Mouse (Mus musculus) spleen, adult 12 weeks (tissue): Measurements from ENCODE around the gene Slc43a2.

Experiments
- DNase-seq: peaks from one replicate; pipeline ENCODE4 v3.0.0; 2022; ENCODE audit warnings: low spot score

Gene Slc43a2

GRCm38 (mm10) chr11:75530325-75530724 is 1.2 kb upstream of the Slc43a2 start:
- peak; percentile 93 for DNase-seq

DNA sequence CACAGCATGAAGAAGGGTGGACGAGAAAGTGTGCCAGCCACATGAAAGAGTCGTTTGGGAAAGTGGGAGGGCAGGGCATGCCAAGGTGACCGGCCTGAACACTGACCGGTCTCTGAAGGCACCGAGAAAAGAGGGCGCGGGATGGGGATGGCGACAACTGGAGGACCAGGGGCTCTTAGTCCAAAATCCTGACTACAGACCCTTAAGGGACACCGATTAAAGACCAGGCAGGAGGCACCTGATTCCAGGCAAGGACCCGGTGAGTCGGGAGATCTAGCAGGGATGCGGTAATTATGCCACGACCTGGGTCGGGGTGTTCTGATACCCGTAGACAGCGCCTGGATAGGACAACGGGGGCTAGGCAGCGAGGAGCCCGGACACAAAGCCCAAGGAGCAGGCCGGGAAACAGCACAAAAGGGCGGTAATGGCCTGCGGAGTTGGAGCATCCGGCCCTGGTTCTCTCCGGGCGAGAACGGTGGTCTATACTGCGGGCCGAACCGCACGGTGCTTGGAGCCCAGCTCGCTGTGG is 585 bp upstream of the Slc43a2 start:
- no peak for DNase-seq

DNA sequence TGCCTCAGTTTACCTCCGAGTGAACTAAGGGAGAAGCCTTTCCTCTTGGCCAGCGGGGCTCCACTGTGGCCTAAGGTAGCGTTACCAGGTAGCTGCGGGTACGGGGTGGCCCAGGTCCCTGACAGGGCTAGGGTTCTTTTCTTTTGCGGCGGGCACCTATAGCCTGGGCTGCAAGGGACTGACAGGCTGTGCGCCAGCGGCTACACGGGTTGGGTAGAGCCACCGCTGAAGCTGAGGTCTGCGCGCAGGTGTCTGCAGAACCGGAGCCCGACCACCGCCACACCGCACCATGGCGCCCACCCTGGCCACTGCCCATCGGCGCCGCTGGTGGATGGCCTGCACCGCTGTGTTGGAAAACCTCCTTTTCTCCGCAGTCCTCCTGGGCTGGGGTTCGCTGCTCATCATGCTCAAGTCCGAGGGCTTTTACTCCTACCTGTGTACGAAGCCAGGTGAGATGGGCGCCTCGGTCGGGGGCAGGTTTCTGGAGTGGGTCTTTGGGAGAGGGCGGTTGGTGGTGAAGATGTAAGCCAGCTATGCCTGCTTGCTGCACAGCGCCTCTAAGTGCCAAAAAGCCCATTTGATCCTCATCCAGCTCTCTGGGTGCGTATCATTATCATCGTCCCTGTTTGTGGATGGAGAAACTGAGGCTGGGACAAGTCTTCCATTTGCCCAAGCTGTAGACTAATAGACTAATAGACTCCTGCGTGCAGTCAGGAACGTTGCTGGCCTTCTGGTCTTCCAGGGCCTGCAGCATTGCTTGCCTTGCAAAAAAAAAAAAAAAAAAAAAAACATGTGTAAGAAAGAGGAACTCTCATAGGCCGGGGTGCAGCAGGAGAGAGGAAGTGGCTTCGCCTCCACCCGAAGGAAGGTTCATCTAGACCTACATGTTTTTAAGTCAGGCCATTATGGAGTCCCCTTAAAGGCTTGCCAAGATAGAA is 1.1 kb downstream of the Slc43a2 start:
- DNase-seq: no peak

DNA sequence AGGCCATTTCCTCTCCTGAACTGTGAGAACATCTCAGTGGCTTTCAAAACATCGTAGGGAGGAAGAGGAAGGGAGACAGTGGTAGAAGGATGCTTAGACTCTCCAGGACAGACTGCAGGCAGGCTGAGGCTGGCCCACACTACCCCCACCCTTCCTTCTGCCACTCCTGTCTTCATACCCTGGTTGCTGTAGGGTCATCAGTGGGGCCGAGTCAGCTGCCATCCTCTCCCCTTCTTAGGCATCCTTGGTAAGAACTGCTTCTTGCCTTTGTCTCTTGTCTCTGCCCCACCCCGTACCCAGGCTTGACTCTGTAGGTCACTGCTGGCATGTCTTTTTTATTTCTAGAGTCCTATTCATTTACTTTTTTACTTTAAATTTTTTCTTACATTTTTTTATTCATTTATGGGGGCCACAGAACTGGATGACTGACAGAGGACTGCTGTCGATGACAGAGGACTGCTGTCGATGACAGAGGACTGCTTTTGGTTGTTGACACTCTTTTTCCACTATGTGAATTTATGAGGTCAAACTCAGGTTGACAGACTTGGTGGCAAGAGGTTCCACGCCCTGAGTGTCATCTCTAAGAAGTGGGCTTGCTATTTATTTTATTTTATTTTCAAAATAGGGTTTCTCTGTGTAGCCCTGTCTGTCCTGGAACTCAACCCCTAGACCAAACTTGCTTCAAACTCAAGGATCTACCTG is 2.0 kb downstream of the Slc43a2 start:
- no peak for DNase-seq

DNA sequence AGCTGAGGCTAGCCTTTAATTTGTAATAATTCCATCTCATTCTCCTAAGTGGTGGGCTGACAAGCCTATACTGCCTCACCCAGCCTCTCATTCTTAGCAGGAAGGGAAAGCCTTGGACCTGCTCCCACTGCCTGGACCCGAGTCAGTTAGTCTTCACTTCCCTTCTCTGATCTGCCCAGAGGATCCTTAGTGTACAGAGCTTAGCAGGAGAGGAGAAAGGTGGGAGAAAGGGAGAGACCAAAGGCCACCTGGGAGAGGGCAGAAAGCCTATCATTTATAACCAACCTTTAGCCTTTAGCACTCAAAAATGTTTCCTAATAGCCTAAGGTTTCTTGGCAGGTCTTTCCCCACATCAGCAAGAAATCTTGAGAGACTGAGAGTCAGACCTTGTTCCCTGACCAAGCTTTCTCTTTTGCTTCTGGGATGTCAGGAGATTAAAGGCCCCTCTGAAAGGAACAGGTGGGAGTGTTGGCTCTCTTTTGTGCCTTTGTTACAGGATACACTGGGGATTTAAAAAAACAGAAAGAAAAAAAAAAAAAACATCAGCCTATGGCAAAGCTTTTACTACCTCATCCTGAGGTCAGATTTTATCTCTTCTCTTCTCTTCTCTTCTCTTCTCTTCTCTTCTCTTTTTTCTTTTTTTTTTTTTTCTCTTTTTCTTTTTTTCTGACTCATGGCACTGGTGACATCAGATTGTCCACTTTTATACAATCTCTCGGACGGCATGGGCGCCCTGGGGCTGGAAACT is 3.0 kb downstream of the Slc43a2 start:
- DNase-seq: no peak

DNA sequence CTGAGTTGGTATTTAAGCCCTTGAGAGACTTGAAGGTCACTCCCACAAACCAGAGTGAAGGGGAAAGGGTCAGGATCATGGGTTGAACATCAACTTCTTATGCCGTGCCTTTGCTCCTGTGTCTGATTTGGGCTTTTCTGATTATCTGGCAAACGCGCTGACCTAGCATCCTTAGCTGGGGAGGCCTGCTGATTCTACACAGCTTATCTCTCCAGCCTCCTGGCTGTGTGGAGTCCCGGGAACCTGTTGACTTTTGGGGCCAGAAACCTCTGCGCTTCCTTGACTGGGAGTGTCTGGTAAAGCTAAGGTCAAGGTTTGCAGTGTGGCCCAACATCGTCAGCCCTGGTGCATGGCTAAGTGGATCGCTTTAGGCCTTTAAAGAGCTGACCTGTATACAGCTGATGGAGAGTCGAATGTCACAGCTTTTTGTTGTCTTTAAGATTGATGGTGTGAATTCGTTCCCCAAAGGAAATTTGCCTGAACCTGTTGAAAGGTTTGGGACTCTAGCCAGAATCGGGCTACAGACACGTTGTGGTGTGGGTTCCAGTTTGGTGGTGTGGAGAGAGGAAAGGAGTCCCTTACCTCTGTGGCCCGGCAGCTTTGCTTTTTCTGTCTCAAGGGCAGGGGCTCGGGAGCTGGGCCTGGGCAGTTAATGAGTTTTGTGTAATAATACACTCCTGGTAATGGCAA is 3.8 kb downstream of the Slc43a2 start:
- DNase-seq: no peak

- no peak for DNase-seq
Observed at GRCm38 (mm10) chr11:75536255-75537024, 4.9 kb downstream of the Slc43a2 start.

- no peak for DNase-seq
Observed at GRCm38 (mm10) chr11:75537025-75537414, 5.5 kb downstream of the Slc43a2 start.

GRCm38 (mm10) chr11:75537491-75538183 is 6.1 kb downstream of the Slc43a2 start:
- DNase-seq: no peak

- DNase-seq: no peak
Observed at GRCm38 (mm10) chr11:75538184-75538969, 6.9 kb downstream of the Slc43a2 start.

DNA sequence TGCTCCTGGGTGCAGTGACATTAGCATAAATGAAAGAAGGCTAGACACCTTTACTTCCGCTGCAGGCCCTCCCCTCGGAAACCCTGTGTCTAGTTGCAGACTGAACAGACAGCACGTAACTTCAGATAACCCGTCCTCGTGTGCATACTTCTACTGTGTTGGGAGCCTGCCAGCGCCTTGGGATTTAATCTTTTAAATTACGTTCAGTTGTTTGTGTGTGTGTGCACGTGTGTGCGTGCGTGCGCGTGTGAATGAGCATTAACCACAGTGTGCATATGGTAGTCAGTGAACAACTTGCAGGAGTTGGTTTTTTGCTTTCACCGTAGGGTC is 7.4 kb downstream of the Slc43a2 start:
- no peak for DNase-seq

GRCm38 (mm10) chr11:75540209-75540608 is 8.7 kb downstream of the Slc43a2 start:
- no peak for DNase-seq

- DNase-seq: no peak
Observed at GRCm38 (mm10) chr11:75540710-75541581, 9.5 kb downstream of the Slc43a2 start.

- DNase-seq: no peak
Observed at GRCm38 (mm10) chr11:75544713-75545112, 13.2 kb downstream of the Slc43a2 start.

- no peak for DNase-seq
Observed at GRCm38 (mm10) chr11:75546057-75546456, 14.6 kb downstream of the Slc43a2 start.

GRCm38 (mm10) chr11:75549658-75550111 is 18.2 kb downstream of the Slc43a2 start:
- no peak for DNase-seq

- no peak for DNase-seq
Observed at GRCm38 (mm10) chr11:75550200-75550946, 18.9 kb downstream of the Slc43a2 start.

DNA sequence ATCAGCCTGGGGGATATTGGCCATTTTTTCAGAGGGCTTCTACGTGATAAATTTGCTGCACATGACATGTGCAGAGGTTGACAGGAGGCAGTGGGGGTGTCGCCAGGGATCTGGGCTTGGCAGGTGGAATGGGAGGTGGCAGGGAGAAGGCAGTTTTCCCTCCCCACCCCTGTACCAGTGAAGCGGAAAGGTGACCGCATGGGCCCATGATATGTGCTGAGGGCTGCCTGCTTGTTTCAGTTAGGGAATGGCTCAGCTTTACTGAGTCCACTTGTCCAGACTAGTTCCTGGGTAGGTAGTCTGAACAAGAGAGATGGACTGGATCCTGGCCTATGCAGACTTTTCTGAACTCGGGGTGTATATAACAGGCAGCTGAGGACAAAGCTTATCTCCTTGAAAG is 19.8 kb downstream of the Slc43a2 start:
- DNase-seq: no peak
